Mouse (Mus musculus): ENCODE measurements around the gene Gm8773. TPM values are rescaled to one million over a fixed set of nuclear protein-coding genes. Genes with fewer than 3 reads are reported as not detected.

Gene Gm8773
- 6.3 and 6.8 TPM in 2 replicates for polyA plus RNA-seq (2012; rRNA removed)

DNA sequence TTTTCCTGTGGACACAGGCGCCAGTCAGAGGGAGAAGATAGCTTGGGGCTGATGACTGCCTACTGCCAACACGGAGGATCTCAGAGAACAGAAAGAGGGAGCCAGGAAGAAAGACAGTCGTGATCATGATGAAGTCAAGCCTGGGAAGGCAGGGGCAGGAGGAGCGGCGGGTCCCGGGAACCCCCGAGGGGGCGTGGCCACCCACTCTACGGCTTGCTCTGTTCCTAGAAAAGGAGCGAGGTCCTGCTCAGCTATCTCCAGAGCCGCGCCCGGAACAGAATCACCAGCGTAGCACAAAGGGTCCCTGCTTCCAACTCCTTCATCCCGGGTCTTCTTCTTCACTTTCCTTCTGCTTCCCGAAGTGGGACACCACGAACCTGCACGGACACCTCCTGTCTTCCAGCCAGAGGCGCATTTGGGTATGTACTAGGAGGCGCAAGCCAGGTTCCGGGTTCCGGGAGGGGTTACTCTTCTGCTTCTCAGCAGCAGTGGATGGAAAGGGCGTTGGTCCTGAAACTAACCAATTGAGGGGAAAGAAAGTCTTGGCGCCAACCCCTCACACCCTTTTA lies at the start of gene Gm8773:
Gm8773 (plus strand) TSS at position 51 of the 569 bp plus-strand sequence.
- TF ChIP-seq POLR2A (IDR thresholded peaks at IDR 0.05; ENCODE audit: borderline replicate concordance, extremely low read depth, insufficient read depth, insufficient read length, poor library complexity, severe bottlenecking) (no peak), CTCF (IDR thresholded peaks at IDR 0.05; ENCODE audit: borderline replicate concordance, extremely low read depth, insufficient read depth, insufficient read length) (no peak)
- DNase-seq (ENCODE audit: low read depth) = peak; percentile 65

- TF ChIP-seq POLR2A (IDR thresholded peaks at IDR 0.05; ENCODE audit: borderline replicate concordance, extremely low read depth, insufficient read depth, insufficient read length, poor library complexity, severe bottlenecking) = no peak
- DNase-seq (ENCODE audit: low read depth) = no peak
Measured at GRCm38 (mm10) chr5:5533656-5534420, 39.8 kb upstream of the Gm8773 start.

- no peak for DNase-seq (ENCODE audit: low read depth)
Measured at GRCm38 (mm10) chr5:5536131-5536530, 37.5 kb upstream of the Gm8773 start.

DNA sequence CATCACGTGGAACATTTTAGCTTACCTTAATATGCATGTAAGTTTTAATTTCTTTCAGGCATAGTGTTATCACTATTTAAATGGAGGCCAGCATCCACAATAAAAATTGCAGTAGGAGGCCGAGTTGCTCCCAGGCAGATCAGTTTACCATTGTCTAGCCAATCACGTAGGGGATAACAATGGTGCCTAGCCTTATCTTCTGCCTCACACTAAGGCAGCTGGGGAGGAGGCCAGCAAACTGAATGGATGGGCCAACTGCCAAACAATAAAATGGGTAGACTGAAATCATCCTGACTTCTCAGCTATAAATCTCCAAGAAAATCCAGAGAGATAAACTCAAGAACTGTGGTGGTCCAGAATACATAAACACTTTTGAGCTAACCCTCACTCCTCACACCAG lies 33.8 kb upstream of the Gm8773 start:
- TF ChIP-seq CTCF (IDR thresholded peaks at IDR 0.05; ENCODE audit: borderline replicate concordance, extremely low read depth, insufficient read depth, insufficient read length) (no peak), POLR2A (IDR thresholded peaks at IDR 0.05; ENCODE audit: borderline replicate concordance, extremely low read depth, insufficient read depth, insufficient read length, poor library complexity, severe bottlenecking) (no peak)
- DNase-seq (ENCODE audit: low read depth) = peak; percentile 9

More at GRCm38 (mm10) chr5:5536131-5536530, 37.5 kb upstream of the Gm8773 start:
- no peak for TF ChIP-seq CTCF (IDR thresholded peaks at IDR 0.05; ENCODE audit: borderline replicate concordance, extremely low read depth, insufficient read depth, insufficient read length)
- TF ChIP-seq POLR2A (IDR thresholded peaks at IDR 0.05; ENCODE audit: borderline replicate concordance, extremely low read depth, insufficient read depth, insufficient read length, poor library complexity, severe bottlenecking) = no peak

GRCm38 (mm10) chr5:5540385-5540784 lies 33.2 kb upstream of the Gm8773 start:
- no peak for TF ChIP-seq CTCF (IDR thresholded peaks at IDR 0.05; ENCODE audit: borderline replicate concordance, extremely low read depth, insufficient read depth, insufficient read length)
- no peak for DNase-seq (ENCODE audit: low read depth)

DNA sequence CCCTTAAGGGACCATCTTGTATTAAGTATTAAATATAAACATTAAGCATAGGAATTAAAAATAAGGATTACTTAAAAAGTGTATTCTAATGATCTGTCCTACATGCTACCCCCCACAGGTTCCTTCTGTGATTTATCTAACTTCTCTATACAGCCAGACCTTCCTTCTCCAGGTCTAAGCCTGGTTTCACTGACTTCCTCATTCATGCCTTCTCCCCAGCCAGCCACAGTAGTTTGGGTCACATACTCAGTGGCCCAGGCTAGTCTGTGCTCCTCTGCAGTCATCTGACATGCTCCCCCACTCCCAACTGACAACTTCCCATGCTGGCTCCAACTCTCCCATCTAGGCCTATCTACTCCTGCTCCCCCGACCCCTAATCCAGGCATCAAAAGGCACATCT lies 22.5 kb upstream of the Gm8773 start:
- TF ChIP-seq POLR2A (IDR thresholded peaks at IDR 0.05; ENCODE audit: borderline replicate concordance, extremely low read depth, insufficient read depth, insufficient read length, poor library complexity, severe bottlenecking) = no peak
- no peak for TF ChIP-seq CTCF (IDR thresholded peaks at IDR 0.05; ENCODE audit: borderline replicate concordance, extremely low read depth, insufficient read depth, insufficient read length)
- no peak for DNase-seq (ENCODE audit: low read depth)

DNA sequence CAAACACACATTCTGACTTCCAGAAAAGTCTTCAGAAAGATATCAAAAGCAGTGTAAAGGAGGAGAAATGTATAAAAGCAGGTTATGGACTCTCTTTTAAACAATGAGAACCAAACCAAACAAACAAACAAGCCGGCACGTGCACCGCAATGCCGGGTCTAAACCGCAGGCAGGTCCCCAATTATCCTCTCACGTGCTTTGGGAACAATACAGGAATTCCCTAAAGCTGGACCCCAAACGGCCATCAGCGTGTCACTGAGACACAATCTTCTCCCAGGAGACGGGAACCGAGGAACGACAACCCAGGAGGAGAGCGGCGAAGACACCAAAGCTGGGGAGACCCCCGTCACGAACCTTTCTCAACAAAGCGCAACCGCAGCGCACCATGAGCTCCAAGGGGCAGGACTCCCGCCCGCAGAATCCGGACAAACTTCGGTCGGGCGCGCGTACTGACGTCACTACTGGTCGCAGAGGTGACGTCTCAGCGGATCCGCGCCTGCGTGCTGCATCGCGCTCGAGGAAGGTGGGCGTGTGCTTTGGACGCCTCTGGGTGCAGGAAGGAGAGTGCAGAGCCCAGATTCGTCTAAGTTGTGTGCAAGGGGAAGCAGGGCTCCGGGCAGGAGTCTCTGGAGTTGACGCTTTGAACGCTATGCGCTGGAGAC lies 14.4 kb upstream of the Gm8773 start, which contains the start of gene Gtpbp10:
Gtpbp10 (minus strand) TSS at position 460 of the 662 bp plus-strand sequence.
- peak; percentile 97 for DNase-seq (ENCODE audit: low read depth)
- TF ChIP-seq CTCF (IDR thresholded peaks at IDR 0.05; ENCODE audit: borderline replicate concordance, extremely low read depth, insufficient read depth, insufficient read length) = no peak
- peak; percentile 64; the same call in 1 of the 2 replicates for TF ChIP-seq POLR2A (IDR thresholded peaks at IDR 0.05; ENCODE audit: borderline replicate concordance, extremely low read depth, insufficient read depth, insufficient read length, poor library complexity, severe bottlenecking)

DNA sequence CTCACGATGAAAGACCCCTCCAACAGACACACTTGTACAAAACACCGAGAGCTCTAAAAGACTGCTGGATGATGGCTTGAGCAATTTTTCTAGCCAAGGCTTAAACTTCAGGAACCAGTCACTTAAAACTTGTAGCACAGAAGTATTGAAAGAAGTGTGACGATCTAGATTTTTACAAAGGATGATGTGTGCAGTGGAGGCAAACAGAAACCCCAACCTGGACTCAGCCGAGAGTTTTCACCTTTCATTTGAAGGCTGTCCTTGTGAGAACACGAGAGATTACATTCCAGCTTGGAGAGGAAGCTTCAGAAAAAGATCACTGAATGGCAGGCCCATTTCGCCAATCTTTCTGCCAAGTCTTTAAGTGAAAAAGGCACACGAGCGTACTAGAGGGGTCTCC lies 13.8 kb upstream of the Gm8773 start:
- DNase-seq (ENCODE audit: low read depth) = no peak
- TF ChIP-seq POLR2A (IDR thresholded peaks at IDR 0.05; ENCODE audit: borderline replicate concordance, extremely low read depth, insufficient read depth, insufficient read length, poor library complexity, severe bottlenecking) (no peak), CTCF (IDR thresholded peaks at IDR 0.05; ENCODE audit: borderline replicate concordance, extremely low read depth, insufficient read depth, insufficient read length) (no peak)

DNA sequence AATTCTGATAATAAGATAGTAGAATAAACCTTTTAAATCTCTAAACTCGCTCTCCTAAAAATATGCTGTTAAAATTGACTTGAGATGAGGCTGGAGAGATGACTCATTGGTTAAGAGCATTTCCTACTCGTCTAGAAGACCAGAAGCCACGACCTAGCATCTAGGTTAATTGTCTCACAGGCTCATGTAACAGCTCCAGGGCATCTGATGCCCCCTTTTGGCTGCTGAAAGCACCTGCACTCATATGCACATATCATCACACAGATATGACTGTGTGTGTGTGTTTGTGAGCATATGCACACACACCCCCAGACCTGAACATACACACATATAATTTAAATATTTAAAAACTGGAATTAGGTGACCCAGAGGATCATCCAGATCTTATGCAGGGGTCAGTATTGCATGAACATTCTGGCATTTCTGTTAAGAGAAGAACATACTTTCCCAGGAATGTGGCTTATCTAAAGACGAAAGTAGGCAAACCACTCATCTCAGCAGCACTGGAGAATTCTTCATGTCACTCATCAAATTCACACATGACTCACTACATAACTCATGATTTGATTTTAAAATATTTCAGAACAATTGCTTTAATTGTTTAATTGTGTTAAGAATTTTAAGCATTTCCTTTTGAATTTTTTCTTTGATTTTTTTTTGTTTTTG lies 12.4 kb upstream of the Gm8773 start:
- DNase-seq (ENCODE audit: low read depth) = no peak
- TF ChIP-seq CTCF (IDR thresholded peaks at IDR 0.05; ENCODE audit: borderline replicate concordance, extremely low read depth, insufficient read depth, insufficient read length) (no peak), POLR2A (IDR thresholded peaks at IDR 0.05; ENCODE audit: borderline replicate concordance, extremely low read depth, insufficient read depth, insufficient read length, poor library complexity, severe bottlenecking) (no peak)

- no peak for DNase-seq (ENCODE audit: low read depth)
- TF ChIP-seq CTCF (IDR thresholded peaks at IDR 0.05; ENCODE audit: borderline replicate concordance, extremely low read depth, insufficient read depth, insufficient read length) = no peak
- no peak for TF ChIP-seq POLR2A (IDR thresholded peaks at IDR 0.05; ENCODE audit: borderline replicate concordance, extremely low read depth, insufficient read depth, insufficient read length, poor library complexity, severe bottlenecking)
Measured at GRCm38 (mm10) chr5:5562435-5562834, 11.2 kb upstream of the Gm8773 start.

GRCm38 (mm10) chr5:5587686-5588085 lies 14.1 kb downstream of the Gm8773 start:
- no peak for DNase-seq (ENCODE audit: low read depth)
- no peak for TF ChIP-seq POLR2A (IDR thresholded peaks at IDR 0.05; ENCODE audit: borderline replicate concordance, extremely low read depth, insufficient read depth, insufficient read length, poor library complexity, severe bottlenecking)
- no peak for TF ChIP-seq CTCF (IDR thresholded peaks at IDR 0.05; ENCODE audit: borderline replicate concordance, extremely low read depth, insufficient read depth, insufficient read length)
